Mouse (Mus musculus) urinary bladder, postnatal 14 days (tissue): ENCODE data around the gene Zic3.

Source experiments
- DNase-seq: peaks from one replicate; pipeline ENCODE4 v3.0.0; 2021; ENCODE audit warnings: low spot score

The Zic3 gene

GRCm38 (mm10) chrX:58042512-58042911 is 20.0 kb downstream of the Zic3 start:
- DNase-seq: no peak
